Mouse (Mus musculus): ENCODE measurements at regions not wholly inside any gene's neighbourhood (a gene's known extent, or its start where the extent isn't known, plus 50 kb on each side); places are given as distances from the start of the nearest gene placed in this dataset.

DNA sequence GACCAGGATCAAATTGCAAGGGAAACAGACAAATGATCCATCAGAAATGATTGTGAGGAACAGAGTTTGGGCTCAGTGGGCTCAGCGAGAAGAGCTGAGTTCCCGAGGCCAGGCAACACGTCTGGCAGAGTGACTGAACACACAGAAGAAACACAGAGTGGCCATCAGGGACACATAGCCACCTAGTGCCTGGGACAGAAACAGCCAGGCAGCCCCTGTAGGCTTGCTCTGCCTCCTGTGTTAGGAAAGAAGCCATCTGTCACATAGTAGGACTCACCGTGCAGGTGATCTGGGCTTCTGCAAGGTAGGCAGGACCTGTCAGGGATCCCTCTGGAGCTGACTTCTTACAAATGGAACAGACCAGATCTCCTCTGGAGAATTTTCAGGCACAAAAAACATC lies 383.4 kb downstream of the Gm45692 start:
- TF ChIP-seq CTCF (IDR thresholded peaks at IDR 0.05; ENCODE audit: low read depth, low read length) = no peak
- TF ChIP-seq POLR2A (IDR thresholded peaks at IDR 0.05; ENCODE audit: borderline replicate concordance, low read depth, low read length) = no peak
